Mouse (Mus musculus): Measurements from ENCODE around the gene Armcx5.
"Not testable (repeated sequence)": the region's sequence is repeated elsewhere in the genome, so short reads cannot be mapped to it uniquely, and the experiment has no call there.

Gene Armcx5

GRCm38 (mm10) chrX:135742304-135743055, at the start of gene Armcx5, which contains the start of gene Gprasp1:
TSS of gene Armcx5 (plus strand) at chrX:135742733.
TSS of gene Gprasp1 (plus strand) at chrX:135742733.
- DNase-seq (ENCODE audit: low read depth, low spot score), result peak; percentile 87

GRCm38 (mm10) chrX:135693633-135694032, 48.9 kb upstream of the Armcx5 start, which contains the start of gene Tcp11x2:
TSS of gene Tcp11x2 (minus strand) at chrX:135693790.
- no peak for DNase-seq (ENCODE audit: low read depth, low spot score)

GRCm38 (mm10) chrX:135703111-135703510, 39.4 kb upstream of the Armcx5 start:
- DNase-seq (ENCODE audit: low read depth, low spot score), result no peak

GRCm38 (mm10) chrX:135704349-135704748, 38.2 kb upstream of the Armcx5 start:
- no peak for DNase-seq (ENCODE audit: low read depth, low spot score)

- DNase-seq (ENCODE audit: low read depth, low spot score), result no peak
These were observed 29.7 kb upstream of the Armcx5 start for GRCm38 (mm10) chrX:135712845-135713244.

- no peak for DNase-seq (ENCODE audit: low read depth, low spot score)
These were observed 17.4 kb upstream of the Armcx5 start, which contains the start of gene Tmsb15a for GRCm38 (mm10) chrX:135725161-135725560. TSS of gene Tmsb15a (minus strand) at chrX:135725261.

GRCm38 (mm10) chrX:135738730-135739520, 3.6 kb upstream of the Armcx5 start:
- no peak for DNase-seq (ENCODE audit: low read depth, low spot score)

GRCm38 (mm10) chrX:135743056-135743355, 473 bp downstream of the Armcx5 start:
- DNase-seq (ENCODE audit: low read depth, low spot score), result no peak

GRCm38 (mm10) chrX:135745376-135745775, 2.8 kb downstream of the Armcx5 start:
- not testable (repeated sequence) for DNase-seq (ENCODE audit: low read depth, low spot score)

GRCm38 (mm10) chrX:135752832-135753231, 10.3 kb downstream of the Armcx5 start:
- DNase-seq (ENCODE audit: low read depth, low spot score), result no peak

GRCm38 (mm10) chrX:135761707-135762106, 19.2 kb downstream of the Armcx5 start:
- DNase-seq (ENCODE audit: low read depth, low spot score), result no peak

- no peak for DNase-seq (ENCODE audit: low read depth, low spot score)
These were observed 25.6 kb downstream of the Armcx5 start for GRCm38 (mm10) chrX:135768043-135768548.

- no peak for DNase-seq (ENCODE audit: low read depth, low spot score)
These were observed 26.0 kb downstream of the Armcx5 start for GRCm38 (mm10) chrX:135768565-135768964.

- no peak for DNase-seq (ENCODE audit: low read depth, low spot score)
These were observed 49.0 kb downstream of the Armcx5 start for GRCm38 (mm10) chrX:135791536-135791935.

- no peak for DNase-seq (ENCODE audit: low read depth, low spot score)
These were observed 49.8 kb downstream of the Armcx5 start for GRCm38 (mm10) chrX:135792326-135792725.

GRCm38 (mm10) chrX:135795591-135796304, 53.2 kb downstream of the Armcx5 start:
- DNase-seq (ENCODE audit: low read depth, low spot score), result peak; percentile 72

- not testable (repeated sequence) for DNase-seq (ENCODE audit: low read depth, low spot score)
These were observed 54.0 kb downstream of the Armcx5 start for GRCm38 (mm10) chrX:135796305-135797211.
